Mouse (Mus musculus) kidney, adult 2 months (tissue): ENCODE data around the gene Aox3. TPM values are rescaled to one million over a fixed set of nuclear protein-coding genes. Genes with fewer than 3 reads are reported as not detected.
A peak's percentile ranks its signal among the peaks of the same experiment; 100 is the strongest.

Source experiments
- DNase-seq: peaks from one replicate; pipeline ENCODE4 v3.0.0; 2021
- H3K27ac ChIP-seq: fragments of 200-500 bp; 2 replicates; pipeline ENCODE4 v1.5.1; 2012; ENCODE audit warnings: low read depth, low read length, control low read depth, inconsistent platforms; ENCODE audit not compliant: insufficient read depth
- H3K27me3 ChIP-seq: fragments of 200-500 bp; replicated peaks from 2 replicates; pipeline ENCODE4 v1.6.1; 2012; ENCODE audit warnings: mild to moderate bottlenecking, moderate library complexity, low read length, inconsistent platforms; ENCODE audit not compliant: control insufficient read depth, insufficient read depth
- H3K36me3 ChIP-seq: fragments of 200-500 bp; 2 replicates; pipeline ENCODE4 v1.6.1; 2012; ENCODE audit warnings: mild to moderate bottlenecking, moderate library complexity, low read length, inconsistent platforms; ENCODE audit not compliant: control insufficient read depth, insufficient read depth
- H3K4me1 ChIP-seq: fragments of 200-500 bp; 2 replicates; pipeline ENCODE4 v1.6.1; 2011; ENCODE audit warnings: low read length; ENCODE audit not compliant: control insufficient read depth, insufficient read depth
- H3K4me3 ChIP-seq: fragments of 200-500 bp; 2 replicates; pipeline ENCODE4 v1.5.1; 2011; ENCODE audit warnings: mild to moderate bottlenecking, low read depth, low read length, control low read depth; ENCODE audit not compliant: insufficient read depth
- CTCF ChIP-seq: fragments of 200-500 bp; conservative IDR thresholded peaks from 2 replicates; pipeline ENCODE4 v1.5.1; 2011; ENCODE audit warnings: low read depth, mild to moderate bottlenecking, control low read depth, low read length, moderate library complexity, mixed read lengths; ENCODE audit not compliant: insufficient read depth, insufficient read length
- POLR2A ChIP-seq: fragments of 200-500 bp; IDR thresholded peaks from one replicate; pipeline ENCODE4 v1.6.1; 2011; ENCODE audit warnings: low read depth, low read length, control low read depth
- WGBS: fragments of 180-500 bp; shearing (Covaris S2); methylation state at CpG from one replicate; pipeline ENCODE4 v1.1.7; 2018; 5-methylcytosine and 5-hydroxymethylcytosine counted together
- polyA plus RNA-seq: library from polyadenylated mRNA; depleted of rRNA; stranded (reverse); fragments of >200 nt; gene quantifications from 2 replicates; pipeline ENCODE4 v1.2.3, GENCODE M21; 2012; rRNA removed

The Aox3 gene
- 1.1 and 1.2 TPM in 2 replicates for polyA plus RNA-seq

GRCm38 (mm10) chr1:58112880-58113279, at the start of gene Aox3:
TSS of gene Aox3 (plus strand) at chr1:58113130.
- H3K27me3 ChIP-seq = no peaks in the 10 kb centered on the region
- peak; percentile 63 for DNase-seq
- H3K4me3 ChIP-seq = no peak within 1 kb of the TSS
- H3K36me3 ChIP-seq = no peaks in the 10 kb centered on the region
- H3K4me1 ChIP-seq = no peaks in the 10 kb centered on the region
- 15% methylated on average over 11 of the region's 11 CpGs for WGBS
- no peak for TF ChIP-seq POLR2A
- peak; percentile 77 for TF ChIP-seq CTCF
- no peak within 1 kb of the TSS for H3K27ac ChIP-seq

- no peak overlapping the region for H3K27ac ChIP-seq
- no peaks in the 10 kb centered on the region for H3K27me3 ChIP-seq
- TF ChIP-seq POLR2A (no peak), CTCF (no peak)
Measured at GRCm38 (mm10) chr1:58065151-58065550, 47.8 kb upstream of the Aox3 start.

GRCm38 (mm10) chr1:58065606-58066005, 47.3 kb upstream of the Aox3 start:
- no peak for DNase-seq
- no peaks in the 10 kb centered on the region for H3K4me1 ChIP-seq
- no peak for TF ChIP-seq POLR2A
- TF ChIP-seq CTCF = no peak
- no peaks in the 10 kb centered on the region for H3K36me3 ChIP-seq
- no peaks in the 10 kb centered on the region for H3K27me3 ChIP-seq
- H3K27ac ChIP-seq = no peak overlapping the region
- 58% methylated on average over 3 of the region's 3 CpGs for WGBS
- H3K4me3 ChIP-seq = no peak overlapping the region

More at GRCm38 (mm10) chr1:58065151-58065550, 47.8 kb upstream of the Aox3 start:
- Histone ChIP-seq H3K4me3 (no peak overlapping the region), H3K4me1 (no peaks in the 10 kb centered on the region), H3K36me3 (no peaks in the 10 kb centered on the region)
- DNase-seq = peak; percentile 29
- 56% methylated on average over 5 of the region's 5 CpGs for WGBS

- no peak for DNase-seq
- H3K27me3 ChIP-seq = no peaks in the 10 kb centered on the region
- no peaks in the 10 kb centered on the region for H3K4me1 ChIP-seq
- no peaks in the 10 kb centered on the region for H3K36me3 ChIP-seq
- no peak for TF ChIP-seq CTCF
- no peak for TF ChIP-seq POLR2A
- H3K4me3 ChIP-seq = no peak overlapping the region
- no peak overlapping the region for H3K27ac ChIP-seq
- WGBS = 86% methylated on average over 6 of the region's 6 CpGs
Measured at GRCm38 (mm10) chr1:58069181-58069580, 43.7 kb upstream of the Aox3 start.

GRCm38 (mm10) chr1:58070091-58070490, 42.8 kb upstream of the Aox3 start:
- 94% methylated on average over 11 of the region's 11 CpGs for WGBS

GRCm38 (mm10) chr1:58071006-58071405, 41.9 kb upstream of the Aox3 start:
- Histone ChIP-seq H3K4me3 (no peak overlapping the region), H3K4me1 (no peaks in the 10 kb centered on the region), H3K36me3 (no peaks in the 10 kb centered on the region), H3K27me3 (no peaks in the 10 kb centered on the region), H3K27ac (no peak overlapping the region)
- WGBS = 76% methylated on average over 9 of the region's 9 CpGs
- TF ChIP-seq POLR2A = no peak
- no peak for TF ChIP-seq CTCF
- no peak for DNase-seq

More at GRCm38 (mm10) chr1:58070091-58070490, 42.8 kb upstream of the Aox3 start:
- Histone ChIP-seq H3K36me3 (no peaks in the 10 kb centered on the region), H3K4me1 (no peaks in the 10 kb centered on the region), H3K4me3 (no peak overlapping the region), H3K27ac (no peak overlapping the region), H3K27me3 (no peaks in the 10 kb centered on the region)
- no peak for DNase-seq
- TF ChIP-seq POLR2A (no peak), CTCF (no peak)

GRCm38 (mm10) chr1:58071509-58071908, 41.4 kb upstream of the Aox3 start:
- DNase-seq = no peak
- WGBS = 82% methylated on average over 1 of the region's 1 CpGs
- TF ChIP-seq POLR2A = no peak
- no peak for TF ChIP-seq CTCF
- no peaks in the 10 kb centered on the region for H3K36me3 ChIP-seq
- H3K4me1 ChIP-seq = no peaks in the 10 kb centered on the region
- H3K4me3 ChIP-seq = no peak overlapping the region
- no peak overlapping the region for H3K27ac ChIP-seq
- H3K27me3 ChIP-seq = no peaks in the 10 kb centered on the region

GRCm38 (mm10) chr1:58072416-58072815, 40.5 kb upstream of the Aox3 start:
- no peaks in the 10 kb centered on the region for H3K4me1 ChIP-seq
- no peaks in the 10 kb centered on the region for H3K36me3 ChIP-seq
- no peak overlapping the region for H3K4me3 ChIP-seq
- H3K27ac ChIP-seq = no peak overlapping the region
- DNase-seq = no peak
- 56% methylated on average over 2 of the region's 2 CpGs for WGBS
- H3K27me3 ChIP-seq = no peaks in the 10 kb centered on the region
- TF ChIP-seq POLR2A (no peak), CTCF (no peak)
